In the genomic region with DNA sequence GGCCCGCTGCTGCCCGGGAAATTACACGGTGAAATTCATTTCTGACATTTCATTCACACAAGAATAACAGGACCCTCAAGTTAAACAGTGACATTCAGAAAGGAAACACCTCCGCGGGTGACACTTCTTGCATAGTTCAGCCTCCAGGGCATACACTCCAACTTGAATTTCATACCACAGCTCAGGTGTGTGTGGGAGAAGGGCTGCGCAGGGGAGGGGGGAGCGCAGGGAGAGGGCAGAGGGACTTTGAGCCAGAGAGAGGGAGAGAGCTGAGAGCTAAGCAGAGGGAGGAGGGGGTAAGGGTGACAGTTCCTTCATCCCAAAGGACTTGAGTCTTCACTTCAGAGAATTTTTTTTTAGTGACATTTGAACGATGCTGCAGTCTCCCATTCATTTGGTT, we compare ENCODE assay signal across 22 mouse cellular contexts.
DNase-seq lines count a peak whose midpoint lies in the region; ATAC-seq and TF ChIP-seq lines count a peak whose summit lies in the region.
"Had no signal": no experiment of that assay in that cellular context is flagged by ENCODE, and none has a peak within 500 bp of the region (broad histone marks: within the 10 kb centered on the region; RNA-seq: fewer than 3 reads in every experiment).

No protein-coding gene starts in this region.

- TF ChIP-seq POLR2A in kidney, adult 2 months (IDR thresholded peaks at IDR 0.05; ENCODE audit: low read depth, low read length): no peak

- no peak for TF ChIP-seq CTCF in kidney, adult 2 months (conservative IDR thresholded peaks at IDR 0.05; ENCODE audit: insufficient read depth, insufficient read length, low read depth, low read length)

- ATAC-seq in kidney, embryonic 15.5 days (replicated peaks; ENCODE audit: low FRiP score): peak; percentile 79
- ATAC-seq: activated CD4-positive, CD25-positive, alpha-beta regulatory T cell, adult 4 months; forebrain, embryonic 14.5 days; hindbrain, postnatal 0 days; intestine, embryonic 16.5 days had no signal

- no peaks in the 10 kb centered on the region for H3K27me3 ChIP-seq in kidney, embryonic 15.5 days
- no peaks in the 10 kb centered on the region for H3K27me3 ChIP-seq in kidney, adult 2 months (replicated peaks; ENCODE audit: control insufficient read depth, insufficient read depth, low read length)
- H3K27me3 ChIP-seq: CH12.LX had no signal

- H3K9ac ChIP-seq in kidney, embryonic 15.5 days: no peak overlapping the region

- no peak overlapping the region for H3K4me3 ChIP-seq in kidney, embryonic 15.5 days (replicated peaks)
- no peak overlapping the region for H3K4me3 ChIP-seq in kidney, adult 2 months (ENCODE audit: insufficient read depth, low read depth, low read length)
- H3K4me3 ChIP-seq: erythroblast, embryonic 14.5 days; gastrocnemius, adult 2 months; heart, embryonic 10.5 days had no signal

- WGBS in kidney, embryonic 15.5 days: 35% methylated on average over 8 of the region's 8 CpGs
- 36% methylated on average over 8 of the region's 8 CpGs for WGBS in kidney, adult 2 months

- no peaks in the 10 kb centered on the region for H3K9me3 ChIP-seq in kidney, embryonic 15.5 days (replicated peaks)
- H3K9me3 ChIP-seq: heart, embryonic 10.5 days had no signal

- H3K36me3 ChIP-seq in kidney, embryonic 15.5 days: no peaks in the 10 kb centered on the region
- no peaks in the 10 kb centered on the region for H3K36me3 ChIP-seq in kidney, adult 2 months (ENCODE audit: control insufficient read depth, insufficient read depth, low read length)
- H3K36me3 ChIP-seq: heart, embryonic 10.5 days had no signal

- H3K4me1 ChIP-seq in kidney, embryonic 15.5 days: peaks cover 7% of the 10 kb centered on the region
- H3K4me1 ChIP-seq in kidney, adult 2 months (ENCODE audit: control insufficient read depth, insufficient read depth, low read length): no peaks in the 10 kb centered on the region
- H3K4me1 ChIP-seq: heart, embryonic 10.5 days had no signal

- DNase-seq in kidney, adult 2 months: no peak
- DNase-seq in retina, postnatal 1 day: peak; percentile 26
- DNase-seq in retina, embryonic 14.5 days (ENCODE audit: low spot score): no peak
- DNase-seq in kidney, postnatal 10 days: peak; percentile 15
- no peak for DNase-seq in cerebellum, postnatal 25 days
- DNase-seq in urinary bladder, postnatal 10 days (ENCODE audit: low spot score): no peak
- DNase-seq: adrenal gland, postnatal 10 days; B cell, adult 2 months; cerebellum, adult 2 months; cerebellum, postnatal 36 days; gastrocnemius, adult 2 months; lung, postnatal 4 days; right cerebral cortex, postnatal 25 days; spleen, adult 18-20 months had no signal

- no peak overlapping the region for H3K27ac ChIP-seq in kidney, embryonic 15.5 days
- H3K27ac ChIP-seq in kidney, adult 2 months (ENCODE audit: insufficient read depth, low read depth, low read length): no peak overlapping the region
- H3K27ac ChIP-seq: gastrocnemius, adult 2 months; heart, embryonic 10.5 days; hindbrain, postnatal 0 days had no signal

- H3K4me2 ChIP-seq in kidney, embryonic 15.5 days: no peak overlapping the region

Comparison
In these comparisons a context has a peak if more than half of its experiments do, and no peak if none do; other contexts are left out.
1. DNase-seq: peak in retina, postnatal 1 day (single experiment) and kidney, postnatal 10 days (single experiment); none in kidney, adult 2 months (single experiment), retina, embryonic 14.5 days (single experiment), cerebellum, postnatal 25 days (0 of 2) and urinary bladder, postnatal 10 days (single experiment).